Mouse (Mus musculus) layer of hippocampus, adult 11-12 months (tissue): Measurements from ENCODE around the gene Fam186b.

Experiments used
- DNase-seq: peaks from one replicate; pipeline ENCODE4 v3.0.0; 2022; ENCODE audit warnings: low spot score

The Fam186b gene

DNA sequence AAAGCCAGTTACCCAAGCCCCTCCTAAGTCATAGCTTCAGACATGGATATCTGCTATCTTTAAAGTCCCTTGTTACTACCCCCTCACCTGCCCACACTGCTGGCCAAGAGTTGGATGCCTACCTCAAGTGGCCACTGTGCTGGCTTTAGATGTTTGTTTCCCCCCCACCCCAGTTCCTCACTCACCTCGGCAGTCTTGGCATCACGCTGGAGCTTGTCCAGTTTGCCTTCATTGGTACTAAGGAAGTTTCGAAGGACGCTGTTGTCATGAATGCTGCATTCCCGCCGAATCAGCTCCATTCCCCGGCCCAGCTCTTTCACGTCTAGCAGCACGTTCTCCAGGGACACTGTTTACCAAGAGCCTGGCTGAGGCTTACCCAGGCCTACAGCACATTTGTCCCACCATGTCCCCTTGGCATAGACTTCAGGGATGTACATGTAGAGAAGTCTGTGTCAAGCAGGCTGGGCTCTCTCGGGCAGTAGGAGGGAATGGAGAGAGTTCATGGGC, 24.5 kb upstream of the Fam186b start:
- no peak for DNase-seq

GRCm38 (mm10) chr15:99319411-99319871, 23.8 kb upstream of the Fam186b start:
- DNase-seq, result no peak

GRCm38 (mm10) chr15:99318861-99319410, 23.2 kb upstream of the Fam186b start:
- no peak for DNase-seq

GRCm38 (mm10) chr15:99318071-99318470, 22.4 kb upstream of the Fam186b start:
- DNase-seq, result no peak

GRCm38 (mm10) chr15:99317267-99317651, 21.6 kb upstream of the Fam186b start:
- DNase-seq, result no peak

DNA sequence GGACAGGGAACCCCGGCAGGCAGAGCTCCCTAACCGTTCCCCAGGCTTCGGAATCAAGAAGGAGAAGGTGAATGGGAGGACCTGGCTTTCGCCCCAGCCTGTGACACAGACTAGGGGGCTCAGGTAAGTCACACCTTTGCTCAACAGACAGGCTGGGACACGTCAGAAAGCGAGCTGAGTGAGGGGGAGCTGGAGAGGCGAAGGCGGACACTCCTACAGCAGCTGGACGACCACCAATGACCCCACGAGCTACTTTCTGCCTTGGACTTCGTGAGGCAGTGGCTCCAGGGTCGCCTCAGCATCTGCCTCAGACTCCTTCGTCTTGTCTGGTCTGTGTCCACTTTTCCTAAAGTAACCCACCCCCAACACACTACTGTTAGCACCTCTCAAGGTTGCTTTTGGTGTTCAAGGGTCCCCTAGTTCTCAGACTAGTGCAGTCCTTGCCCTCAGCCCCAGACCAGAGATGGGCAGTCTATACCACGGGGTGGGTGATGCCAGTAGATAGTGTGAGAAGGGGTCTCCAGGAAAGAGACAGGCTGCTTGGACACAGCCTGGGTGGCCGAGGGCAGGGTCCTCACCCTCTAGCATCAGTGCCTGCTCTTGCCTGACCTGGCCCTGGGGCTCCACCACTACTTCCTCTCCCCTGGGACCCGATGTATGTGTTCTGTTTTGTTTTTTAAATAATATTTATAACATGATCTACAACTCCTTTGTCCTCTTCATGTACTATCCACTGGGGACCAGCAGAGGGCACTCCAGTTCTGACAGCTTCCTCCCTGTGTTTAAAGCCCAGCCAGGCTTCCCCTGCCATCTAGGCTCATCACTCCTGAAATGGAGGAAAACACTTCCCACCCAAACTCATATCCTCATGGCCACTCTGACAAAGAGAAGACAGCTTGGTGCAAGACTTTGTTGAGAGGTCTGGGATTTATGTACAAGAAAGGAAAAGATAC, 20.9 kb upstream of the Fam186b start:
- DNase-seq, result peak; percentile 85

GRCm38 (mm10) chr15:99314891-99315290, 19.2 kb upstream of the Fam186b start:
- DNase-seq, result no peak

DNA sequence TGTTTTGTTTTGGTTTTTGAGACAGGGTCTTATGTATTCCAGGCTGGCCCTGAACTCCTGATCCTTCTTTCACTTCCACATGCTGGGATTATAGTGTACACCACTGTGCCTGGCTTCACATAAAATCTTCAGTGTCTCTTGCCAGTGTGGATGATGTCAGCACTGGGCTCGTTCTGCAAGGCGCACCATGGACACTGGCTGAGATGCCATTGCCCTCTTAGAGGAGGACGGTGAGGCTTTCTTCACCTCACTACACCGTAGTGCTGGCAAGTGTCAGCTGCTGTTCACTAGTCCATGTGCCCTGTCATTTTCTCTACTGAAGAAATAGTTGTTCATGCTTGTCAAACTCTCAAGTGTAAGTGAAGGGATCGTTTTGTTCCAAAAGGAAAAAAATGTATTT, 14.9 kb upstream of the Fam186b start:
- no peak for DNase-seq

GRCm38 (mm10) chr15:99309549-99309948, 13.9 kb upstream of the Fam186b start:
- DNase-seq, result no peak

DNA sequence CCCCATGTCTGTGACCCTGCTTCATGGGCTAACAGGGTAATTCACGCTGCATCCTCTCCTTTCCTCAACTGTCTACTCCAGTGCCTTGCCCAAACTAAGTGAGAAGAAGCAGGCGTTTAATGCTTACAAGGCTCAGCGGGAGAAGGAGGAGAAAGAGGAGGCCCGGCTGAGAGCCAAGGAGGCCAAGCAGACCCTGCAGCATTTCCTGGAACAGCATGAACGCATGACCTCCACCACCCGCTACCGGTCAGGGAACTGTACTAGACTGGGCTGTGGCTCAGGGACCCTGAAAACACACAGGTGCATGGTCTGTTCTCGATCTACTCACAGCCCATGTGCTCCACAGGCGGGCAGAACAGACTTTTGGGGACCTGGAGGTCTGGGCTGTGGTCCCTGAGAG, 11.8 kb upstream of the Fam186b start:
- DNase-seq, result no peak

- DNase-seq, result no peak
Measured at GRCm38 (mm10) chr15:99296213-99296612, 525 bp upstream of the Fam186b start.

DNA sequence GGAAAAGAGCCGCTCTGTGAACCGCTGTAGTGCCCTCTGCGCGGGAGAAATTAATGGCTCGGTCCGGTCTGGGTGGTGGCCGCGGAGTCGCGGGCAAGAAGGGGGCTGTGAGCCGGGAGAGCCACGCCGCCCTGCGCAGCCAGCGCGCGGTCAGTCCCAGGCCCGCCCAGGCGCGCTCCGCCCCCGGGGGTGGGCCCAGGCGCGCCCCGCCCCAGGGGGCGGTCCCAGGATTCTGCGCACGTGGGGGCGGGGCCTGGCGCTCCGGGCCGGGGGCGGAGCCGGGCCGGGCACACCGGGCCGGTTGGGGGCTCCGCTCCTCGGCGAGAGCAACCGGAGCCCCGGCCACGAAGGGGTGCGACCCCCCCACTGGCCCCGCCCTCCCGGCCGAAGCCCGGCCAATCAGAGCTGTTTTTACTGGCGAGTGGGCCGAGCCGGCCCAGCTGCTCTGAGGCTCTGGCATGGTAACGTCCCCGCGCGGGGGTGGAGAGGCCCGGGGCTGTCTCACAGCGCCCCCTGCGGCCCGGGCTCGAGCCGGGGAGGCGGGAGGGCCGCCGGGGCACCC, 794 bp downstream of the Fam186b start, which contains the start of gene Prpf40b:
Prpf40b (plus strand) TSS at position 275 of the 562 bp plus-strand sequence.
- peak; percentile 94 for DNase-seq

DNA sequence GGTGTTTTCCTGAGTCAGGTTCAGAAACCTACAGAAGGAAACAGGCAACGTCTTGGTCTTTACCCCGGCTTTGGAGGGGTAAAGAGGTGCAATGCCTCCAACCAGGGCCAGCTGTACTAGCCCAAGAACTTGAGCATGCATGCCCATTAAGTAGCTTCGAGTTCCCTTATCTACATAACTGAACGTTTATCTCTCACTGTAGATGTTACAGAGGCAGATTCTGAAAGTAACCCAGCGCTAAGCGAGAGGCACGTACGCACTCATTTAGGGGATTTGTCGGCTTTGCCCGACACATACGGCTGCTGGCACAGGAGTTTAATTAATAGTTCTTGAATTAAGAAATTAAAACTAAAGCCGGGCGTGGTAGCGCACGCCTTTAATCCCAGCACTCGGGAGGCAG, 1.4 kb downstream of the Fam186b start:
- DNase-seq, result no peak

DNA sequence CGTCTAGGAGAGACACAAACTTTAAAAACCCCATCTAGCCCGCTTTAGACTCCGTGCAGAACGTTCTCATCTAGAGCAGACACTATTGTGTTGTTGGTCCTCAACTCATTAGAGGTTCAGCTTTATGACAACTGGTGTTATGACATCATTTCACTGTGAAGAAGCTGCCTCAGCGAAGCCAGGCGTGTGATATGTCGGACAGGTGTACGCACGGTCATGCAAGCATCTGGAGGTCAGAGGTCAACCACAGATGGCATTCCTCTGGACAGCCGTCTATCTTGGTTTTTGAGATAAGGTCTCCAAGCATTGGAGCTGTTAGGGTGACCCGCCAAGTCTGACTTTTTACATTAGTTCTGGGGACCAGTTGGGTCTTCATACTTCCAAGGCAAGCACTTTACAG, 5.1 kb downstream of the Fam186b start:
- no peak for DNase-seq

DNA sequence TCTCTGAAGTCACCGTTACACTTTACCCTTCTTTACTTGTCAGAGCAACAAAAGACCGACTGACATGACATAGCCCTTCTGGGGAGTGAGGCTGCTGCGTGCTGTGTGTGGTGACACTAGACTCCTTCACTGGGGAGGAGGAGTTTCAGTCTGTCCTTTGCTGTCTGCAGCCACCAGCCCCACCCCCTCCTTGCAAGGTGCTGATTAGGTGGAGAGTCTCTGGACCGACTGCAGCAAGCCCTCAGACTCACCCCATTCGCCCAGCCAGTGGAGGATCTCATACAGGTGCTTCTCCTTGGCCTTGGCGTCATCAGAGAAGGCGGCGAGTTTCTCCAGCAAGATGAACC, 10.5 kb downstream of the Fam186b start:
- DNase-seq, result no peak

GRCm38 (mm10) chr15:99284527-99285188, 11.0 kb downstream of the Fam186b start:
- DNase-seq, result no peak

- DNase-seq, result no peak
Measured at GRCm38 (mm10) chr15:99283456-99283855, 12.2 kb downstream of the Fam186b start.

GRCm38 (mm10) chr15:99278271-99278670, 17.4 kb downstream of the Fam186b start:
- DNase-seq, result no peak

DNA sequence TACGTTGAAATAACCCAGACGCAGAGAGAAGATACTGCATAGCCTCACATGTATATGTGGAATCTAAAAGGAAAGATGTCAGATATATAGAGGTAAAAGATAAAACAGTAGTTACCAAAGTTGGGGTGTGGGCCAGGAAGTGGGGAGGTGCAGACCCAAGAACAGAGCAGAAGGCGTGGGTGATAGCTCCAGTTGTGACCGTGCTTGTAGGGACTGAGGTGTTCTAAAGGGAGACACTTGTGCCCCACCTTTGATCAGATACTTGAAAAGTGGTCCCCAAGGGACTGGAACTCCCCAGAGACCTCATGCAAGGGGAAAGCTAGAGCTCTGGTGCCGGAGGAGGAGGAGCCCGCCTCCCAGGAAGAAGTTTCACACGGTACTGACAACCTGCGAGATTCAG, 19.6 kb downstream of the Fam186b start:
- no peak for DNase-seq

GRCm38 (mm10) chr15:99265679-99266078, 30.0 kb downstream of the Fam186b start:
- peak; percentile 86 for DNase-seq

GRCm38 (mm10) chr15:99264363-99264762, 31.3 kb downstream of the Fam186b start:
- no peak for DNase-seq

DNA sequence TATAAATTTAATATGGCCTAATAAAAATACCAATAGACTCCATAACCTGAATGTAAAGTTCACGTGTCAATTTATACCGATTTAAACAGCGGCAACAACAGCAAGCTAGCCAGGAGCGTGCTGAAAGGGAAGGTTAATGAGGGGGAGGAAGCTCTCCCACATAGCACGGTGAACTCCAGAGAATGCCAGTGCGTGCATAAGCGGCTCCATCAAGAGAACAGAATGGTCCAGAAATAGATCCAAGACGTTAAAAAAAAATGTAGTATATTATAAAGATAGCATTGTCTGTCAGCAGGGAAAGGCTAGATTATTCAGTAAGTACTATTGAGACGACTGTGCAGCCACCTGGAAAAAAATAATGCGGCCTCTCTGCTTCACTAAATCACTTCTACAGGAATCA, 33.0 kb downstream of the Fam186b start:
- DNase-seq, result no peak
